Mouse (Mus musculus): ENCODE data around the gene Gm28308.

Gm28308 gene

GRCm38 (mm10) chr6:52183311-52184080 lies 29.6 kb downstream of the Gm28308 start:
- DNase-seq (ENCODE audit: low read depth): no peak

GRCm38 (mm10) chr6:52182793-52183192 lies 30.3 kb downstream of the Gm28308 start:
- DNase-seq (ENCODE audit: low read depth): no peak

- DNase-seq (ENCODE audit: low read depth): no peak
Measured at GRCm38 (mm10) chr6:52182030-52182429, 31.1 kb downstream of the Gm28308 start.

GRCm38 (mm10) chr6:52180726-52181125 lies 32.4 kb downstream of the Gm28308 start:
- no peak for DNase-seq (ENCODE audit: low read depth)

GRCm38 (mm10) chr6:52180213-52180710 lies 32.9 kb downstream of the Gm28308 start:
- no peak for DNase-seq (ENCODE audit: low read depth)

- DNase-seq (ENCODE audit: low read depth): no peak
Measured at GRCm38 (mm10) chr6:52179690-52180089, 33.4 kb downstream of the Gm28308 start.

- DNase-seq (ENCODE audit: low read depth): no peak
Measured at GRCm38 (mm10) chr6:52178918-52179665, 34.0 kb downstream of the Gm28308 start.

- no peak for DNase-seq (ENCODE audit: low read depth)
Measured at GRCm38 (mm10) chr6:52177806-52178205, 35.3 kb downstream of the Gm28308 start.

GRCm38 (mm10) chr6:52177061-52177735 lies 35.9 kb downstream of the Gm28308 start, which contains the start of gene 5730596B20Rik:
TSS of gene 5730596B20Rik (plus strand) at chr6:52177498.
- DNase-seq (ENCODE audit: low read depth): no peak

GRCm38 (mm10) chr6:52176391-52176790 lies 36.7 kb downstream of the Gm28308 start:
- DNase-seq (ENCODE audit: low read depth): no peak

- no peak for DNase-seq (ENCODE audit: low read depth)
Measured at GRCm38 (mm10) chr6:52175864-52176263, 37.3 kb downstream of the Gm28308 start.

GRCm38 (mm10) chr6:52174968-52175751 lies 38.0 kb downstream of the Gm28308 start:
- DNase-seq (ENCODE audit: low read depth): no peak

GRCm38 (mm10) chr6:52173648-52174047 lies 39.5 kb downstream of the Gm28308 start:
- no peak for DNase-seq (ENCODE audit: low read depth)

- no peak for DNase-seq (ENCODE audit: low read depth)
Measured at GRCm38 (mm10) chr6:52172501-52172900, 40.6 kb downstream of the Gm28308 start.

- no peak for DNase-seq (ENCODE audit: low read depth)
Measured at GRCm38 (mm10) chr6:52171938-52172337, 41.2 kb downstream of the Gm28308 start.

GRCm38 (mm10) chr6:52171331-52171730 lies 41.8 kb downstream of the Gm28308 start:
- no peak for DNase-seq (ENCODE audit: low read depth)

- no peak for DNase-seq (ENCODE audit: low read depth)
Measured at GRCm38 (mm10) chr6:52170898-52171223, 42.3 kb downstream of the Gm28308 start.

GRCm38 (mm10) chr6:52170166-52170897 lies 42.8 kb downstream of the Gm28308 start:
- DNase-seq (ENCODE audit: low read depth): no peak

- no peak for DNase-seq (ENCODE audit: low read depth)
Measured at GRCm38 (mm10) chr6:52169499-52170165, 43.5 kb downstream of the Gm28308 start.
